Mouse (Mus musculus) cerebellum, adult 18-20 months (tissue): Measurements from ENCODE around the gene Ptgfrn.

Experiments used
- DNase-seq, 2 experiments: peaks; one replicate each; pipeline ENCODE4 v3.0.0; 2021

Gene Ptgfrn

GRCm38 (mm10) chr3:101077710-101078100 is 32.4 kb downstream of the Ptgfrn start:
- peak in 1 of 2 experiments; percentile 11 for DNase-seq

DNA sequence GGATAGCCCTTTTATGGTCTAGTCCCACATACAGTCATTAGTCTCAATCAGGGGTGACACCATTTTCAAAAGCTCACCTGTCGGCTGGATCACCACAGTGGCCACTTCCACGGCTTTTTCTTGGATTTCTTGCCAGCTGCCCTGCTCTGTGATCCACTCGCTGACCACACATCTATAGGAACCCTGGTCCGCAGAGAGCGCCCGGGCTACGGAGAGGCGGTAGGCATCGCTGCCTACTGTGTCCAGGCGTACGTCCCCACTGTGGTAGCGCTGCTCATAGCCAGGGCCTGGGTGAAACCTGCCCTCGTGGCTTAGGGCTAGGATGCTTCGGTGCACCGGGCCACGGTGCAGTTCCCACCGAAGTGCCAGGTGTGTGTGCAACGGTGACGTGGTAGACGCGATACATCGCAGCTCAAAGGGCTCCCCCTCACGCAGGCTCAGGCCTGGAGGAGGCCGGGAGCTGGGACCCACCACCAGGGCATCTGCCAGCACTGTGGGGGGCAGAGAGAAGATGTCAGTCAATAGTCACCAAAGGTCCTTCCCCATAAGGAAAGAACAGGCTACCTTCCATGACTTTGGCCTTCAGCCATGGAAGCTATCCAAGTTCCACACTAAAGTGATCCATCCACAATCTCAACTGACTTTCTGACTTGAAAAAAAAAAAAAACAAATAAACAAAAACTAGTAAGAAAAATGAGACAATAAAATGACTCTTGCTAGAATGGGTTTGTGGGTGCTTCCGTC is 32.9 kb downstream of the Ptgfrn start:
- DNase-seq: peak in 1 of 2 experiments; percentile 19

DNA sequence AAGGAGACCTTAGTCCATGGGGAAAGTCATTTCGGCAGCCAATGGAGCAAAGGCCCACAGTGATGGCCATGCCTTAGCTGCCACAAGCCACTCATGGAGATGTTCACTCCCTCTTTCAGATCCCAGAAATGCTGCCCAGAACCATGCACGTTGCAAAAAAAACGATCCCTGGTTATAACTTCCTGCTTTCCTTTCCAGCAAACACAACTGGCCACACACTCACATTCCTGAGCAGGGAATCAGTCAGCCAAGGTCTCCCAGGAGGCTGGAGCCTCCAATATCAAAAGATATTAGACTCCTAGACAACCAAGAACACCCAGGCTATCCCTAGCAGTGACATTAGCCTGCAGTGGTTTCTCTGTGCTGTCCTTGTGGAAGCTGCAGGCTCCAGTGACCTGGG is 34.2 kb downstream of the Ptgfrn start:
- no peak for DNase-seq

- DNase-seq: no peak
These were observed 36.7 kb downstream of the Ptgfrn start for GRCm38 (mm10) chr3:101073384-101073783.

DNA sequence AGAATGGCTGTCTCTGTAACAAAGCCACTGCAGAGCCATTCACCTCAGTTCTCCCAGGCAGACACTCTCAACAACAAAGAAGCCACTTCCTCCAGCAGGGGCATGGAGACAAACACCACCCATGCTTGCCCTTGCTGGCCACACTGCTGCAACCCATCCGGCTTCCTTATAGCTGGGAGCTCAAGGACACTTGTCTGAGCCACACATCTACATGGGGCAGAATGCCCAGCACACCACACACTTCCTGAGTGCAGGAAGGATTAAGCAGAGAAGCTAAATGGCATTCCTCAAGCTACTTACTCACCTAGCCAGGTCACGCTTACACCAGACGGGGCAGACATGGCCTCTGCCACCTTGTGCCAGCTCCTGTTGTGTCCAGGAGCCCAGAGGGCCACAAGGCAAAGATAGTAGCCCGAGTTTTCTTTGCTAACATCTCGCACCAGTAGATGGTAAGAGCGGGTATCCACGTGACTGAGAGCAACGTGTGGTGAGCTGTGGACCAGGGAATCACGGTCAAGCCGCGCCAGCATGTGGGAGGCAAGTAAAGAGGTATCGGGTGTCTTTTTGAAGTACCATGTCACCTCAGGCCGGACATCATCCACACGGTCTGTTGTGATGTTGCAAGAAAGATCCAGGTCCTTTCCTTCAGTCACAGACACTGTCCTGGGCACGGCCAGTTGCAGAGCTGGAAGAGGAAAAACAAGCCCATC is 37.4 kb downstream of the Ptgfrn start:
- no peak for DNase-seq

DNA sequence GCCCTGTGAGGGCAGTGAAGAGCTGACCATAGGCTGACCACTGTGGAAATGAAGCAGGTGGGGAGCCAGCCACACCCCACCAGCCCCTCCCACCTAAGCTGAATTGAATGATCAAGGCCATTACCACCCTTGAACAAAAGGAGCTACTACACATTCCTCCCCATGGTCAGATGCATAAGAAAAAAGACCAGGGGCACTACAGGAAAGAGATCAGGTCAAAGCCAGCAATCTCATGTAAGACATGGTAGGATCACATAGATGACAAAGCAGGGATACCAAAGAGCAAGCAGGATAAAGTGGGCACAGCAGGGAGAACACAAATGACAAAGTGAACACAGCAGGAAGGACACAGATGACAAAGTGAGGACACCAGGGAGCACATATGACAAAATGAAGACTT is 38.5 kb downstream of the Ptgfrn start:
- DNase-seq: no peak

GRCm38 (mm10) chr3:101070796-101071235 is 39.3 kb downstream of the Ptgfrn start:
- no peak for DNase-seq

GRCm38 (mm10) chr3:101070230-101070795 is 39.8 kb downstream of the Ptgfrn start:
- DNase-seq: no peak

GRCm38 (mm10) chr3:101068701-101069100 is 41.4 kb downstream of the Ptgfrn start:
- no peak for DNase-seq

GRCm38 (mm10) chr3:101066175-101066574 is 43.9 kb downstream of the Ptgfrn start:
- DNase-seq: no peak

DNA sequence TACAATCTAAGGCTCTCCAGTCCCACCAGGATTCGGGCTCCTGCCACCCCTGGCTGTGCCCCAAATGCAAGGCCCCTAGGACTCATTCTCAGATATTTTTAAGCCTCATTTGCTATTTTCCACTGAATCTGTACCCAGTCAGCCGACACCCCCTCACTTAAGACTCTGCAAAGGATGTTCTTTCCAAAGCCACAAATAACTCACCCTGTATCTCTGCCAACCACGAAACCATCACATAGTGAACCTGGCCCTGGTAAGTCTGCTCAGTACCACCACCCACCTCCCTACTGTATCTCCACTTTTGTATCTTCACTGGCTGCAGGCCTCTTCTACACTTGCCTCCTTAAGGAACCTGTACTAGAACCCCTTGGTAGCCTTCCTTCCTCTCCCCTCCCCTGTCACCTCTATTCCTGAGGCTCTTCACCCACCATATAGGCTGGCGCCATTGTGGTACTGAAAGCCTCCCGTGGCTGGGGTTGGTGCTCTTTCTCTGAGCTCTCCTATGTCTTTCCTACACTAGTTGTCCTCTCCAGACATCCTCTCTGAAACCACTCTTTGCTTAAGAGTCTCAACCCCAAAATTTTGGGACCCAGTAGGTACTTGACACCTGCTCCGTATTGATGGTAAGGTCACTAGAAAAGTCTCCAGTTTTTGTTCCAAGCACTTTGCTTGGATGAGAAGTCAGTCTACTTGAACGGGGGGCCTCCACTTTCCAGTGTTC is 48.1 kb downstream of the Ptgfrn start:
- no peak for DNase-seq

GRCm38 (mm10) chr3:101059214-101059613 is 50.9 kb downstream of the Ptgfrn start:
- DNase-seq: no peak

- no peak for DNase-seq
These were observed 51.9 kb downstream of the Ptgfrn start for GRCm38 (mm10) chr3:101058203-101058602.

DNA sequence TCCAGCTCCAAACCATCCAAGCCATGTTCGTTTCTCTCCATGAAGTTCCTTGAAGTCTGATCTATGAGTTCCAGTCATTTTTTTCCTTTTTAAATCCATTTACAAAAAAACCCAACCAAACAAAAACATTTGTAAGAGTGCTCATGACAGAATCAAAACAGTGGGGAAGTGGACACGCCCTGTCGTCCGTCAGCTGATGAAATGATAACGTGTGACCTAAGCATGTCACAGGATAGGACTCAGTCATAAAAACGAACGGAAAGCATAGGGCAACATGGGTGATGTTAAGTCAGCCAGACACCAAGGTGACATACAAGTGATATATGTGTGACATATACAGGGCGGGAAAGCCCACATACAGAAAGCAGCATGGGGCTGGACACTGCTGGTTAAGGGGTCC is 54.9 kb downstream of the Ptgfrn start:
- DNase-seq: no peak

GRCm38 (mm10) chr3:101051601-101052000 is 58.5 kb downstream of the Ptgfrn start:
- DNase-seq: no peak

DNA sequence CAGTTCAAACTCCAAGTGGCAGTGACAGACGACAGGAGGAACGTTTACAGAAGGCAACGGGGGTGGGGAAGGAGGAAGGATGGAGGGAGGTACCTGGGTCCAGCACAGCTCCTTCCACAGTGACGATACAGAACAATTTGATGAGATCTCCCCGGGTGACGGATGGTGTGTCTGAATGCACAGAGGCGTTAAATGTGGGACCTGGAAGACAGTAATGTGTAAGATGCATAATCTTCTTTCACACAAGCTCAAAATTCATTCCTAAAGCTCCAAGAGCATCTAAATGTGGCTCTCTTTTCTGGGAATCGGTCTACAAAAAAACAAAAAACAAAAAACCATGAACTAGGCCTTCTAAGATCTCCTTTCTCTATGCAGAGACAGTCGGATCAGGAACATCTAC is 60.1 kb downstream of the Ptgfrn start:
- DNase-seq: no peak

DNA sequence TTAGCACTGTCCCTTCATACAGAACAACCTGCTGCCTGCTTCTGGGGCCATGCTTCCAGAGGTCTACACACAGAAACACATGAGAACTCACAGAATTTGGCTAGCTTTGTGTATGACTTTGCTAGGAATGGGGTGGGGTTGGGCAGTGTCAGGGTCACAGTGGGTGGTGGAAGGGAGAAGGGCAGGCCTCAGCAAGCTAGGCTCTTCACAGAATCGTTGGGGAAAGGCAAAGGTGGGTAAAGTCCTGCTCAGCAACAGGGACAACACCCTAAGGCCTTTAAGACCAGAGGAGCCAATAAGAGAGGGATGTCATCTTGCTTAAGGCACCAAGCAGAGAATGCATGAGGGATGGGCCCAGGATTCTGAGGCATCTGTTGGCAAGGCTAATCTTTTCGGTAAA is 61.3 kb downstream of the Ptgfrn start:
- no peak for DNase-seq

DNA sequence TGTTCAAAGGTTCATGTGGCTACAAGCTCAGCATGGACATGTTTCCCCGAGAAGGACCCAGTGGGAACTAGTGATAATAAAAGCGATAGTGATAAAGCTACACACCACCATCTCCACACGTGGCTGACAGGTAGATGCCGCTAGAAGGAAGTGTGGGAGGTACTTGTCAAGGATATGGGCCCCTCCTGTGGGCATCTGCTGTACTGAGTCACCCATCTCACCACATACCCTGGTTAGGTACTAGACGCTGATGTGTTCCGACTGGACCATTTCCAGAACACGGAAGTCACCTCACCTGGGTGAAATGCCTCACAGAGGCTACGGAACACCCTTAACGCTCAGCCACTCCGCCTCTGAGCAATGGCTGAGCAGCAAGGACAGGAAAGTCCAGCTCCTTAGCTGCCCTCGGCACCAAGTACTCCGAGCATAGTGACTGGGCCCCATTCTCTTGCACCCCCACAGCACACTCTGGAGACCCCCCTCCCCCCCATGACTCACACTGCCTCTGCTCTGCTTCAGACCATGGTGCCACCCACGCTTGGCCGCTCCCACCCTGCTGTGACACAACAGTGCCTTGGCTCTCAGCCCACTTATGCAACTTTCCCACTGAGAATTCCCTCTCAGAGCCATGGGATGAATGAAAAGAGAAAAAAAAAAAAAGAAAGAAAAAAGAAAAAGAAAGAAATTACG is 62.3 kb downstream of the Ptgfrn start:
- DNase-seq: no peak

DNA sequence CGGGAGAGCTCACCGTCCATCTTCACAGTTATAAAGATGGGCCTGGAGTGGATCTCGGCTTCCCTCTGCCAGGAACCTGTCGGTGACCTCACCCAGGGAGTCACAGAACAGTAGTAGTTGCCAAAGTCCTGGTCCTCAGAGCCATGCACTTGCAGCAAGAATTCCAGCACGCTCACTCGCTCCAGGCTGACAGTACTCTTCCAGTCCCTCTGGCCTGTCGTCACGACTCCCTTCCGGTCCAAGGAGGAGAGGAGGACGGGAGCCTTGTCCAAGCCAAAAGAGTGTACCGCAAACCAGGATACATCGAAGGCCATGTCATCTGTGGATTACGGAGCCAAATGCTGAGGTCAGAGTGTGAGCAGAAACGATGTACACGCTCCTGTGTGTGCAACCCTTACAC is 64.6 kb downstream of the Ptgfrn start:
- DNase-seq: no peak

GRCm38 (mm10) chr3:101044686-101045085 is 65.4 kb downstream of the Ptgfrn start:
- DNase-seq: no peak

GRCm38 (mm10) chr3:101041997-101042396 is 68.1 kb downstream of the Ptgfrn start:
- no peak for DNase-seq

DNA sequence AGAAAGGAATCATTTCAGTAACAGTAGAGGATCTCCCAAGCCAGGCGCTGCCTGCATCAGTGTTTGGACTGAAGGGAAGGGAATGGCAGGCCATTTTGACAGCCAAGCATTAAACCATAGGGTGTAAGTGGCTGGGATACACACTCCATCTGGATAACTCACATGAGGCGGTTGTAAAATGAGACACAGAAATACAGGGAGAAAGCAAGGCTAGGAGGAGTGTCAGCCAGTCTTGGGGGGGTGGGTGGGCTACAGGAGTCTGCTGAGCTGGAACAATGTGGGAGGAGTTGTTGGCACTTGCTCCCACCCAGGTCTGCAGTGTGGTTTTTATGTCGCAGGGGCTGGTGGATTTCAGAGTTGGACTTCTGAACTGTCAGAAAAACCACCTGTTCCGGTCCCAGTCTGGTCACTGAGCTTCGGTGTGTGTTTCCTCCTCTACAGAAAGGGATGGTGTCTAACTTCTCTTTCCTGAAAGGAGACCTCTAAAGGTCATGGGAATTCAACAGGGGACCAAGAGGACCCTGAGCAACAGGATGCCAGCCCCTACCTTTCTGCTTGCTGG is 72.0 kb downstream of the Ptgfrn start:
- no peak for DNase-seq
